Mouse (Mus musculus) gonadal fat pad, adult 2 months (tissue): ENCODE data around the gene Scube3. TPM values are rescaled to one million over a fixed set of nuclear protein-coding genes. Genes with fewer than 3 reads are reported as not detected.

ENCODE experiments used
- DNase-seq: peaks from one replicate; pipeline ENCODE4 v3.0.0-alpha.2; 2012; ENCODE audit warnings: low read depth
- polyA plus RNA-seq: library from polyadenylated mRNA; depleted of rRNA; stranded (reverse); fragments of >200 nt; gene quantifications from 2 replicates; pipeline ENCODE4 v1.2.3, GENCODE M21; 2012

Gene Scube3
- polyA plus RNA-seq, 1 experiment: 2.1 TPM

- DNase-seq: no peak
Observed at GRCm38 (mm10) chr17:28133193-28133592, 8.7 kb upstream of the Scube3 start.

- no peak for DNase-seq
Observed at GRCm38 (mm10) chr17:28135496-28135895, 6.4 kb upstream of the Scube3 start.

DNA sequence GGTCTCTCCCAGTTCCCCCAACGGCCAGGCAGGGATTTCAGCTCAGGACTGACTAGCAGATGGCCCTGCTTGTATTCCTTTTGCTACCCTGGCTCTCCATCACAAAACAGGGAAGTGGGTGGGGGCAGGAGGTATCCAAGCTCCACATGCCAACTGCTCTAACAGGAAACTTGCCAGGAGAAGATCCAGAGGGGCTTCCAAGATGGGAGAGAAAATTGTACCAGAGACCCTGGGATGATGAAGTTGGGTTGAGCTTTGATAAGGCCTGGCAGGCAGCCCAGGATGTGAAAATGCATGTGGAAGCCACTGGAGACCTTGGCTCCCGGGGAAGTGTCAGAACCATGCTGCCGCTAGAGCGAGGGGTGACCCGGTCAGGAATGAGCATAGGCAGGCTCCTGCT, 5.7 kb upstream of the Scube3 start:
- DNase-seq: no peak

GRCm38 (mm10) chr17:28138013-28138412, 3.9 kb upstream of the Scube3 start:
- no peak for DNase-seq

GRCm38 (mm10) chr17:28138685-28139084, 3.3 kb upstream of the Scube3 start:
- no peak for DNase-seq

DNA sequence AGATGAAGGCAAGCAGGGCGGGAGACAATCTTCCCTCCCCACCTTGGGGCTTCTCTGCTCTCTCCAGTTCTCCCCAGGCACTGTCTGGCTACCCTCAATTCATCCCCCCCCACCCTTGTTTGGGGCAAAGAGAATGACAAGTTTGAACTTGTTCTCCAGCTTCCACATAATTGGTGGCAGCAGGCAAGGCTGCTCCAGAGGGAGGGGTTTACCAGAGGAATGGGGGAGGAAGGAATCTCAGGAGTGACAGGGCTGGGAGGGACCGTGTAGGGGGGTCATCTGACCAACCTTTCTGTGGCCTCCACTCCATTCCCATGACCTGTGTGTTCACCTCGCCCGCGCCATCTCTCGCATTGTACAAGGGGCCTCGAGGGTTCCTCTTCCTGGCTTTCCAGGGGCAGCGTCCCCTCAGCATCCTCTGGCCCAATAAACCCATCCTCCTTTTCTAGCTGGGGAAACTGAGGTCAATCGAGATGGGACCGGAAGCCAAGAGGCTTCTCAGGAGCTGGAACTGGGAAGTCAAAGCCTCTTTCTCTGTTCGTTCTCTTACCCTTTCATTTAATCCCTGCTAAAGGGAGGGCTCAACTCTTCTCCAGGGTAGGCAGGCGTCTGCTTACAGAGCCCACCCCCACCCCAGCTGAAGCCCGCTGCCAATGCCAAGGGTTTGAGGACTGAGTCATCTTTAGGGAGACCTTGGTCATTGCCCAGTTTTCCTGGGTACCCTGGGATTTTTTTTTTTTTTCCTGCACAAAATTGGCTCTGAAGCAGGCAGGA, 1.3 kb upstream of the Scube3 start:
- no peak for DNase-seq

GRCm38 (mm10) chr17:28141205-28141650, 713 bp upstream of the Scube3 start:
- no peak for DNase-seq

DNA sequence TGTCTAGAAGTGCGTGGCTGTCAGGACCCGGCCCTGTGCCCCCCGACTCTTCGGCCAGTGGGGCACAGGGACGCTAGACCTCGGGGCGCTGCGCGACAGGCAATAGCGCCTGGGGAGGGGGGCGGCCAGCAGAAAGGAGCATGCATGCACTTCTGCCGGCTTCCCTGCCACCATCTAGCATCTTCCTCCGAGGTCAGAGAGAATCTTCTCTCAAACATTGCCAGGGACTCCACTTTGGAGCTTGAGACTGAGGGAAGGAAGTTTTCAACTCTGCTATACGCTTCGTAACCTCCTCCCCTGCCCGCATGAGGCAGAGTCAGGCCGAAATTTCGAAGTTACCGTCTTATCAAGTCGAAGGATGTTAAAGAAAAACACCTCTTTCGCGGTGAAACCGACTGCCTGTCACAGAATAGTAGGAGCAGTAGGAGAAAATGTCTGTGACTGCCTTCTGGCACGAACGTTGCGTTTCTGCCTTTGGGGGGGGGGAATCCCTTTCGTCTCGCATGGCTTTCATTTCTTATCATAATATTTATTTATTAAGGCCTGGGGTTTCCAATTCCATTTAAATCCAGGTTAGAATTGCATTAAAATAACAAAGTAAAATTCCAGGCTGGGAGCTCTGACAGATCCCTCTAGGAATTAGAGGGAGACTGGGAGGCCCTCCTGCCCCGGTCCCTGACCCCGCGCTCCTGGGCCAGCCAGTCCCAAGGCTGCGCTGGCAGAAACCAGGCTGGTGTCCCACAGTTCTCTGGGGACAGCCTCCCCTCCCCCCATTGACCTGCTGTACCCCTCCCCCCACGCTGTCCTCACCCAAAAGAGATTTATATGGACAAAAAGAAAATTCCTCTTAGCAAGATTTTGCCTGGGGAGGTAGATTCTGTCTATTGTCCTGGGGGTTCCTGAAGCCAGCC, 1.0 kb downstream of the Scube3 start:
- no peak for DNase-seq

- no peak for DNase-seq
Observed at GRCm38 (mm10) chr17:28143751-28144150, 1.8 kb downstream of the Scube3 start.

DNA sequence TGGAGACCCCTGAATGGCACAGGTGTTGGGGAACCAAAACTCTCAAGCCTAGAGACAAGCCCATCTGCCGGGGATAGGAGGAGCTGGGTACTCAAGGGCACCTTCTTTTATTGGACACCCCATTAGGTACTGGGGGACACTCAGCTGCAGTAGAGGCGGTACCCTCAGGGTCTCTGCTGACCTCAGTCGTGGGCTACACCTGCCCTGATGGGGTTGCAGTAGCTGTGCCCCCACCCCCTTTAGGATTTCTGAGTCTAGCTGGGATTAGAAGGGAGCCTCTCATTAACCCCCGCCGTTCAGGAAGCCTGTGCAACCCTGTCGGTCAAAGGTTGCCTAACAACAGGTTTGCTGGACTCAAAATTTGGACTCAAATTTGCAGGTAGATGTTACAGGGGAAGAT, 2.3 kb downstream of the Scube3 start:
- no peak for DNase-seq

GRCm38 (mm10) chr17:28148288-28148687, 6.3 kb downstream of the Scube3 start:
- no peak for DNase-seq

DNA sequence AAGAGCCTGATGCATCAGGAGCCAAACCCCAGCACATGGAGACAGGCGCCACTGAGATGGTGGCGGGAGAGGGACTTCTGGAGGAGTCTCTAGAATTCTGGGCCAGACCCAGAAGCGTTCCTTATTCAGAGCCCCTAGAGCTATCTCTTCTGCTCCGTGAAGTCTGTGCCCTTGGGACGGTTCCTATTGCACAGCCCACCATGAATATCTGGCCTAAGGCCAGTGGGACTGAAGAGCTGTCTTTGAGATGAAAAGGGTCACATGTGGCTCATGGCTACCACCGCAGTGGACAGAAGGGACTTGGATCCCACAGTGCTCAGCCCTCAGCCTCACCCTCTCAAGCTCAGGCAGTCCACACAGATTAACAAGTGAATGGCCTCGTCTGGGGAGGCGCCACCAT, 7.8 kb downstream of the Scube3 start:
- DNase-seq: no peak

DNA sequence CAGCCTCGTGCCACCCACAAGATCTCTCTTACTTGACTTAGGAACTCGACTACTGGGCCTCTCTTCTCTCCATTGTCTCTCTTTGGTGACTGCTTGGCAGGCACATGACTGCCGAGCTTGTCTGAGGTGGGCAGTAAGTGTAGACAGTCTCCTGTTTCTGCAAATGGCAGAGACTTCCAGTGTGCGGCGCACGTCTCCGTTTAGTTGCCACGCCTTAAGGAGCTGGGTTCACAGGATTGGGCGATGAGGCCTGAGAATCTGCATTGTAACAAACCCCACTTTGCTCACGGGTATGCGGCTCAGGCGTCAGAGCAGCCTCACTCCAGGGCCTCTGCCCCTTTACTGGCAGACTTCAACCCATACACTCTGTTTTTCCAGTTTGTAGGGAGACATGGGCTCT, 8.5 kb downstream of the Scube3 start:
- no peak for DNase-seq

GRCm38 (mm10) chr17:28153095-28153494, 11.2 kb downstream of the Scube3 start:
- no peak for DNase-seq

DNA sequence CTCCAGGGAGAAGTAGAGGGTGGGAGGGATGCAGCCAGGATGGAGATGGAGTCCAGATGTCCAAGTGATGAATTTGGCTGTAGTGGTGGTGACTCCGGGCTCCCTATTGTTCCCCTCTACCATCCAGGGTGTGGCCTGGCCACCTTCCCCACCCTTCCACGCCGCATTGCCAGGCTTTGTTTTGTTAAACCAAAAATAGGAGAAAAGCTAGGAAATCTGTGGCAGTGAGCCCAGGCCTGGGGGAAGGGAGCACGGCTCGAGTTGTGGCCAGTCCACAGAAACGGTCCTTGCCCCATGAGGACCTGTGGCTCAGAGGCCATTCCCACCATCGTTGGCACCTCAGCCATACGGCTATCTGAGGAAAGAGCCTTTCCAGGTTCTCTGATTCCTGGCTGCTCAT, 13.0 kb downstream of the Scube3 start:
- no peak for DNase-seq

GRCm38 (mm10) chr17:28160361-28160760, 18.4 kb downstream of the Scube3 start:
- no peak for DNase-seq

DNA sequence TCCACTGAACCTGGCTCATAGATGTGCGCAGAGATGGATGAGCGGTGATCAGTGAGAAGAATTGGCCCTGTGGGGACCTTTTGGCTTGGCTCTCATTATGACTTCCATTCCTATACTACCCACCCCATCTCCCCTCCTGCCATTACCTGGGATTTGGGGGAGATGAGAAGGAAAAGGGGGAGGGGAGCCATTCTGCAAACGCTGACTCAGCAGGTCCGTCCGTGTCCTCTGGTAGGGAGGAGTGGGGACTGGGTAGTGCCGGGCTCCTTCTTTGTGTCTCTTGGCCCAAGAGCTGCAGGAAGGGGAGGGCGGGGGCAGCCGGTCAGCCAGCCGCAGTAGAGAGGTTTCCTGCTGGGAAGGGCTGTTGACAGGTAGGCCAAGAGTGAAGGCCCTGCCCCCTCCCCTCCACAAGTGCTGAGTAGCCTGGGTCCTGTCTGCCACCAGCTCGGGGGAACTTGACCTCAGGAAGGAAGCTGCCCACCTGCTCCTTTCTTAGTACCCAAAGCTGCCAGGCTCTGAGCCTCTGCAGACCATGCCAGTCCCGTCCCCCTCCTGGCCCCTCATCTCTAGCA, 19.5 kb downstream of the Scube3 start:
- DNase-seq: no peak

GRCm38 (mm10) chr17:28163666-28164065, 21.7 kb downstream of the Scube3 start:
- no peak for DNase-seq

- DNase-seq: no peak
Observed at GRCm38 (mm10) chr17:28170460-28171305, 28.7 kb downstream of the Scube3 start.

- peak; percentile 40 for DNase-seq
Observed at GRCm38 (mm10) chr17:28172690-28173089, 30.7 kb downstream of the Scube3 start.

- DNase-seq: peak; percentile 30
Observed at GRCm38 (mm10) chr17:28176775-28177539, 35.0 kb downstream of the Scube3 start, which contains the start of gene Zfp523. Gene Zfp523 (plus strand): TSS chr17:28177129.
